Mouse (Mus musculus): ENCODE results near the gene Acbd3. TPM values are rescaled to one million over a fixed set of nuclear protein-coding genes. Genes with fewer than 3 reads are reported as not detected.
A peak's percentile ranks its signal among the peaks of the same experiment; 100 is the strongest.

Gene Acbd3
- polyA plus RNA-seq, 1 experiment, result 14.8 TPM

- 52% methylated on average over 5 of the region's 5 CpGs for WGBS
- TF ChIP-seq POLR2A (IDR thresholded peaks at IDR 0.05; ENCODE audit: control insufficient read depth, extremely low read depth, insufficient read depth, low read length, poor library complexity), result no peak
- TF ChIP-seq CTCF (IDR thresholded peaks at IDR 0.05; ENCODE audit: borderline replicate concordance, control insufficient read depth, extremely low read depth, insufficient read depth, low read length, poor library complexity), result no peak
- Histone ChIP-seq H3K36me3 (ENCODE audit: control insufficient read depth, insufficient read depth, low read length) (no peaks in the 10 kb centered on the region), H3K27ac (ENCODE audit: control insufficient read depth, insufficient read depth, low read length) (no peak overlapping the region), H3K27me3 (ENCODE audit: control insufficient read depth, insufficient read depth, low read length) (no peaks in the 10 kb centered on the region; the same call in 1 of the 2 replicates), H3K4me1 (replicated peaks; ENCODE audit: control insufficient read depth, insufficient read depth, low read length) (peaks cover 40% of the 10 kb centered on the region), H3K4me3 (ENCODE audit: control insufficient read depth, insufficient read depth, low read length) (no peak overlapping the region)
- no peak for DNase-seq
These were observed 39.5 kb downstream of the Acbd3 start for GRCm38 (mm10) chr1:180765393-180765792.

DNA sequence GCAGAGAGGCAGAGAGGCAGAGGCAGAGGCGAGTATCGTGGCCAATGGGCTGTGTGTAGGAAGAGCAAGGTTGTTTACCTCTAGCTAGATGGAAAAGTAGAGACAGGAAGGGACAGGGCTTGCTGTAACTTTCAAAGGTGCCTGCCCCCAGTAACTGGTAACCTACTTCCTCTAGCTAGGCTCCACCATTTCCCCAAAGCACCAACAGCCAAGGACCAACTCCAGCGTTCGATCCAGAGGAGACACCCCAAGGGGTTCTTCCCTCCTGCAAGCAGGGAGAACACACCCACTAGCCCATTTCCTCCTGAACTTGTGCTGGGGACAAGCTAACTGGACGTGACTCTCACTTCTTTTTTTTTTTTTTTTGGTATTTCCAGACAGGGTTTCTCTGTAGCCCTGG is 40.7 kb downstream of the Acbd3 start:
- TF ChIP-seq POLR2A (IDR thresholded peaks at IDR 0.05; ENCODE audit: control insufficient read depth, extremely low read depth, insufficient read depth, low read length, poor library complexity) (no peak), CTCF (IDR thresholded peaks at IDR 0.05; ENCODE audit: borderline replicate concordance, control insufficient read depth, extremely low read depth, insufficient read depth, low read length, poor library complexity) (no peak)
- Histone ChIP-seq H3K4me1 (replicated peaks; ENCODE audit: control insufficient read depth, insufficient read depth, low read length) (peaks cover 47% of the 10 kb centered on the region), H3K36me3 (ENCODE audit: control insufficient read depth, insufficient read depth, low read length) (no peaks in the 10 kb centered on the region), H3K27ac (ENCODE audit: control insufficient read depth, insufficient read depth, low read length) (peak overlapping the region; percentile 71; the same call in 1 of the 2 replicates), H3K4me3 (ENCODE audit: control insufficient read depth, insufficient read depth, low read length) (no peak overlapping the region), H3K27me3 (ENCODE audit: control insufficient read depth, insufficient read depth, low read length) (no peaks in the 10 kb centered on the region; the same call in 1 of the 2 replicates)
- DNase-seq, result peak; percentile 30
- 19% methylated on average over 5 of the region's 5 CpGs for WGBS

DNA sequence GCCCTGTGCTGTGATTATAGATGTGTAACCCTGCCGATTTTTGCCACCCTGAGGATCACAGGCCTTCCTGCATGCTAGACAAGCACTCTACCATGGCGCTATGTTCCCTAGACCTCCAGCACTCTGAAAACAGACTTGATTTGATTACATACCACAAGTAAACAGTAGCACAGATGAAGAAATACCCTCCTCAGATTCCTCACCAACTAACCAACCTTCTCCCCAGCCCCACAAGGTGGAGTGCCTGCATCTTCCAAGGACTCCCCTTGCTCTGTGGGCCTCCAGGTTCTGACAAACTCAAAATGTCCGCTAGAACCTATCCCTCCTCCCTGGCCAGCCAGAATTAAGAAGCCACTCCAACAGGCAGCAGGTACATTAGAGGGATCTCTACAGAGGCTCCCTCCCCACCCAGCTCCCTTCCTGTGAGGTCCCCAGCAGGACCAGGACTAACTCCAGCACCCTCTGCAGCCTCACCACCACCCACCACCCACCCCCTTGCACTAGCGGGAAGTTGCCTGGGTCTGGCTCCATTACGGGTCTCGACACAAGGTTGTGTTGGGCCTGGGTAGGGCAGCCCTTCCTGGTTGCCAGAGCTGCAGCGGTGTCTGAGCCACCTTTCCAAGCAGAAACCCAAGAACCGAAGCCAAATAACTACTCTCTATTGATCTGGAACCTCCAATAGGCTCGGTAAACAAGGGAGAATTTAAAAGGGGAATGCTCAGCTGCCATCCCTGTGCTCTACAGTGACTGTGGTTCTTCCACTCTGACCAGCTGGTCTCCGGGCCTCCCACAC is 41.9 kb downstream of the Acbd3 start:
- WGBS, result 14% methylated on average over 10 of the region's 10 CpGs
- no peak for TF ChIP-seq CTCF (IDR thresholded peaks at IDR 0.05; ENCODE audit: borderline replicate concordance, control insufficient read depth, extremely low read depth, insufficient read depth, low read length, poor library complexity)
- TF ChIP-seq POLR2A (IDR thresholded peaks at IDR 0.05; ENCODE audit: control insufficient read depth, extremely low read depth, insufficient read depth, low read length, poor library complexity), result no peak
- peaks cover 51% of the 10 kb centered on the region for H3K4me1 ChIP-seq (replicated peaks; ENCODE audit: control insufficient read depth, insufficient read depth, low read length)

GRCm38 (mm10) chr1:180768334-180769168 is 42.7 kb downstream of the Acbd3 start:
- peak; percentile 97 for TF ChIP-seq CTCF (IDR thresholded peaks at IDR 0.05; ENCODE audit: borderline replicate concordance, control insufficient read depth, extremely low read depth, insufficient read depth, low read length, poor library complexity)
- TF ChIP-seq POLR2A (IDR thresholded peaks at IDR 0.05; ENCODE audit: control insufficient read depth, extremely low read depth, insufficient read depth, low read length, poor library complexity), result 0 out of 2 replicates have a peak, but pooled peaks have one; percentile 41
- H3K36me3 ChIP-seq (ENCODE audit: control insufficient read depth, insufficient read depth, low read length), result no peaks in the 10 kb centered on the region
- peak overlapping the region; percentile 64 for H3K4me3 ChIP-seq (ENCODE audit: control insufficient read depth, insufficient read depth, low read length)
- no peaks in the 10 kb centered on the region for H3K27me3 ChIP-seq (ENCODE audit: control insufficient read depth, insufficient read depth, low read length)
- H3K27ac ChIP-seq (ENCODE audit: control insufficient read depth, insufficient read depth, low read length), result peak overlapping the region; percentile 60
- peaks cover 47% of the 10 kb centered on the region for H3K4me1 ChIP-seq (replicated peaks; ENCODE audit: control insufficient read depth, insufficient read depth, low read length)
- 5% methylated on average over 37 of the region's 37 CpGs for WGBS
- DNase-seq, result peak; percentile 81

More for the DNA sequence above, 41.9 kb downstream of the Acbd3 start:
- H3K27ac ChIP-seq (ENCODE audit: control insufficient read depth, insufficient read depth, low read length), result peak overlapping the region; percentile 60
- H3K4me3 ChIP-seq (ENCODE audit: control insufficient read depth, insufficient read depth, low read length), result peak overlapping the region; percentile 64
- DNase-seq, result peak; percentile 41
- H3K27me3 ChIP-seq (ENCODE audit: control insufficient read depth, insufficient read depth, low read length), result no peaks in the 10 kb centered on the region; the same call in 1 of the 2 replicates
- no peaks in the 10 kb centered on the region for H3K36me3 ChIP-seq (ENCODE audit: control insufficient read depth, insufficient read depth, low read length)

- no peak for TF ChIP-seq CTCF (IDR thresholded peaks at IDR 0.05; ENCODE audit: borderline replicate concordance, control insufficient read depth, extremely low read depth, insufficient read depth, low read length, poor library complexity)
- no peak for TF ChIP-seq POLR2A (IDR thresholded peaks at IDR 0.05; ENCODE audit: control insufficient read depth, extremely low read depth, insufficient read depth, low read length, poor library complexity)
- H3K4me1 ChIP-seq (replicated peaks; ENCODE audit: control insufficient read depth, insufficient read depth, low read length), result peaks cover 47% of the 10 kb centered on the region
- no peaks in the 10 kb centered on the region for H3K36me3 ChIP-seq (ENCODE audit: control insufficient read depth, insufficient read depth, low read length)
- H3K27me3 ChIP-seq (ENCODE audit: control insufficient read depth, insufficient read depth, low read length), result no peaks in the 10 kb centered on the region
- H3K27ac ChIP-seq (ENCODE audit: control insufficient read depth, insufficient read depth, low read length), result no peak overlapping the region
- 54% methylated on average over 5 of the region's 5 CpGs for WGBS
- no peak for DNase-seq
- no peak overlapping the region for H3K4me3 ChIP-seq (ENCODE audit: control insufficient read depth, insufficient read depth, low read length)
These were observed 45.5 kb downstream of the Acbd3 start for GRCm38 (mm10) chr1:180771306-180771705.

GRCm38 (mm10) chr1:180771722-180772121 is 45.9 kb downstream of the Acbd3 start:
- 58% methylated on average over 4 of the region's 4 CpGs for WGBS
- H3K27ac ChIP-seq (ENCODE audit: control insufficient read depth, insufficient read depth, low read length), result no peak overlapping the region
- DNase-seq, result no peak
- TF ChIP-seq POLR2A (IDR thresholded peaks at IDR 0.05; ENCODE audit: control insufficient read depth, extremely low read depth, insufficient read depth, low read length, poor library complexity) (no peak), CTCF (IDR thresholded peaks at IDR 0.05; ENCODE audit: borderline replicate concordance, control insufficient read depth, extremely low read depth, insufficient read depth, low read length, poor library complexity) (no peak)
- H3K27me3 ChIP-seq (ENCODE audit: control insufficient read depth, insufficient read depth, low read length), result no peaks in the 10 kb centered on the region
- H3K4me1 ChIP-seq (replicated peaks; ENCODE audit: control insufficient read depth, insufficient read depth, low read length), result peaks cover 47% of the 10 kb centered on the region
- no peak overlapping the region for H3K4me3 ChIP-seq (ENCODE audit: control insufficient read depth, insufficient read depth, low read length)
- H3K36me3 ChIP-seq (ENCODE audit: control insufficient read depth, insufficient read depth, low read length), result no peaks in the 10 kb centered on the region

Data from thymus, adult 2 months (tissue).